Mouse (Mus musculus) midbrain, embryonic 16.5 days (tissue): ENCODE measurements around the gene 4930412O13Rik. TPM values are rescaled to one million over a fixed set of nuclear protein-coding genes. Genes with fewer than 3 reads are reported as not detected.

Experiments used
- ATAC-seq: fragments of 200-750 bp; cut with Nextera tagmentation; 2 replicates; pipeline ENCODE4 v1.8.0; 2017; ENCODE audit warnings: moderate TSS enrichment
- H3K27ac ChIP-seq: fragments of 300-500 bp; sonication (generic); 2 replicates; pipeline ENCODE4 v1.5.1; 2014; ENCODE audit warnings: mild to moderate bottlenecking, low read length, mixed read lengths
- H3K27me3 ChIP-seq: fragments of 300-500 bp; sonication (generic); 2 replicates; pipeline ENCODE4 v1.6.1; 2014; ENCODE audit warnings: low read depth, low read length, mixed read lengths; ENCODE audit not compliant: control insufficient read depth, insufficient read depth
- H3K36me3 ChIP-seq: fragments of 300-500 bp; sonication (generic); 2 replicates; pipeline ENCODE4 v1.6.1; 2014; ENCODE audit warnings: mild to moderate bottlenecking, low read length, moderate library complexity, mixed read lengths; ENCODE audit not compliant: control insufficient read depth, insufficient read depth
- H3K4me1 ChIP-seq: fragments of 300-500 bp; sonication (generic); 2 replicates; pipeline ENCODE4 v1.6.1; 2014; ENCODE audit warnings: mild to moderate bottlenecking, low read length, mixed read lengths; ENCODE audit not compliant: control insufficient read depth, insufficient read depth
- H3K4me2 ChIP-seq: fragments of 300-500 bp; sonication (generic); 2 replicates; pipeline ENCODE4 v1.6.1; 2014; ENCODE audit warnings: mild to moderate bottlenecking, low read length, mixed read lengths
- H3K4me3 ChIP-seq: fragments of 300-500 bp; sonication (generic); 2 replicates; pipeline ENCODE4 v1.5.1; 2014; ENCODE audit warnings: low read depth, mild to moderate bottlenecking, low read length, moderate library complexity, mixed read lengths
- H3K9ac ChIP-seq: fragments of 300-500 bp; sonication (generic); 2 replicates; pipeline ENCODE4 v1.6.1; 2014; ENCODE audit warnings: low read depth, low read length, mixed read lengths
- H3K9me3 ChIP-seq: fragments of 300-500 bp; sonication (generic); replicated peaks from 2 replicates; pipeline ENCODE4 v1.6.1; 2014; ENCODE audit warnings: mild to moderate bottlenecking, low read length, mixed read lengths; ENCODE audit not compliant: control insufficient read depth, poor library complexity, severe bottlenecking
- WGBS: fragments of 180-500 bp; shearing (Covaris S2); extraction: QIAGEN DNeasy Blood & Tissue Kit; methylation state at CpG from one replicate; pipeline ENCODE4 v1.1.7; 2014; 5-methylcytosine and 5-hydroxymethylcytosine counted together
- polyA plus RNA-seq: library from polyadenylated mRNA; unstranded; fragments of >200 nt; fragmentation: Nextera tagmentation; extraction: Ambion mirVana; gene quantifications from 2 replicates; pipeline ENCODE4 v1.2.1, GENCODE M21; 2015

4930412O13Rik gene
- polyA plus RNA-seq, 1 experiment from 2014 or later, result 1.6 TPM

- H3K4me2 ChIP-seq, result peak overlapping the region; percentile 68
- H3K9ac ChIP-seq, result peak overlapping the region; percentile 61
- no peaks in the 10 kb centered on the region for H3K36me3 ChIP-seq
- peaks cover 22% of the 10 kb centered on the region for H3K27me3 ChIP-seq
- WGBS, result under 1% methylated on average over 26 of the region's 27 CpGs
- peaks cover 9% of the 10 kb centered on the region; the same call in 1 of the 2 replicates for H3K4me1 ChIP-seq
- no peaks in the 10 kb centered on the region for H3K9me3 ChIP-seq
- H3K27ac ChIP-seq, result peak overlapping the region; percentile 85
- no peak for ATAC-seq
- H3K4me3 ChIP-seq, result peak overlapping the region; percentile 47
Observed at GRCm38 (mm10) chr2:9883803-9884532, 2.9 kb downstream of the 4930412O13Rik start.

DNA sequence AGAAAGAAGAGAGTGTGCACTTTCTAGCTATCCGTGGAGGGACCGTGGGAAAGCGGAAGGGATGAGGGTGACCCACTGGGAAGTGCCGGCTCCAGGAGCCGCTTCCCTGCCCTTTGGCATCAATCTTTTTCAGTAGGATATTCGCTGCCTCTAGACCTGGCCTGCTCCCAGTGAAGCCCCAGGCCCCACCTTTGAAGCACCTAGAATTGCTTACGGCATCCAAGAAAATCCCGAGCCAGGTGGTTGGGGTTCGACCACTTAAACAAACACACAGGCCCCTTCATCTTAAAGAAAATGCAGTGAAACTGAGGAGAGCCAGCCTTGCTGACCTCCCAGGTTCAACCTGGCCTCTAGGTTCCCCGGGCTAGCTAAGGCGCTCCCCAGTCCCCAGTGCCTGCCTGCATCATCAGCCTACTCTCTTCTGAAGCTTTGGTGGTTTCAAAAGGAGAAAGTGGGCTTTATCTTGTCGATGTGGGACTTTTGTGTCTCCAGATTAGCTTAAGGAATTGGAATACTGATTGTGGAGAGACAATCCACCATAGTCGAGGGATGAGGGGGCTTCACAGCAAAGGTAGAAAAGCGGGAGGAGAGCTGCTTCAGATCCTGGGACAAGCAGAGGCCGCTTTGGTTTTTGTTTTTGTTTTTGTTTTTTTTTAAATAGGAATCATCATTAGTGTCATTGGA, 3.6 kb downstream of the 4930412O13Rik start:
- Histone ChIP-seq H3K27ac (peak overlapping the region; percentile 85), H3K4me3 (peak overlapping the region; percentile 47), H3K4me2 (peak overlapping the region; percentile 68), H3K9me3 (no peaks in the 10 kb centered on the region), H3K27me3 (peaks cover 25% of the 10 kb centered on the region), H3K9ac (peak overlapping the region; percentile 53), H3K36me3 (no peaks in the 10 kb centered on the region), H3K4me1 (peaks cover 9% of the 10 kb centered on the region)
- WGBS, result 2% methylated on average over 15 of the region's 15 CpGs
- ATAC-seq, result no peak

DNA sequence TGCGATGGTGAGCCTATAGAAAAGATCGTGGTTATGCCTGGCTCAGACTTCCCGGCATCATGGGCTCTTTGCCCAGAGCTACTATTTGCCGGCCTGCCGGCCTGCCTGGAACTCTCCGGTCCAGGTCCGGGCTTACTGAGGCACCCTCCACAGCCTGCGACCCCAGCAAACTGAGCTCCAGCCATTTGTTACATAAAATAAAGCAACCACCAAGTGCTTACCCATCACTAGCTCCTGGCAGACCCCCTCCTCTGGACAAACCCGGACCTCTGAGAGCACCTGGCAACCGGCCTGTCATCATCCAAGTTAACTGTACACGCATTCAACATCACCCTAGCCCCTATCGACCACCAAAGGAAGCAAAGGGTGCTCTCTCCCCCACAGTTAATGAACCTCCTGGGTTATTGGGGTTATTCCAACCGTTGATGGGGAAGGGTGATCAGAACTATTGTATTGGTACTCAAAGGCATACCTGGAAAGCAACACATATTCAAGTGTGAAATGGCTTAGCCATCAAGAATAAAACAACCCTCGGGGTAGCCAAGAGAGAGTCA, 4.2 kb downstream of the 4930412O13Rik start:
- Histone ChIP-seq H3K4me2 (peak overlapping the region; percentile 68), H3K9me3 (no peaks in the 10 kb centered on the region), H3K4me1 (peaks cover 8% of the 10 kb centered on the region), H3K27me3 (peaks cover 30% of the 10 kb centered on the region), H3K27ac (peak overlapping the region; percentile 85), H3K9ac (peak overlapping the region; percentile 53), H3K36me3 (no peaks in the 10 kb centered on the region), H3K4me3 (peak overlapping the region; percentile 47)
- no peak for ATAC-seq
- WGBS, result 1% methylated on average over 14 of the region's 14 CpGs

GRCm38 (mm10) chr2:9886031-9886430, 5.0 kb downstream of the 4930412O13Rik start:
- 3% methylated on average over 3 of the region's 3 CpGs for WGBS
- H3K27ac ChIP-seq, result peak overlapping the region; percentile 85
- H3K27me3 ChIP-seq, result peaks cover 33% of the 10 kb centered on the region
- peak overlapping the region; percentile 68 for H3K4me2 ChIP-seq
- ATAC-seq, result no peak
- peak overlapping the region; percentile 53 for H3K9ac ChIP-seq
- H3K9me3 ChIP-seq, result no peaks in the 10 kb centered on the region
- peaks cover 8% of the 10 kb centered on the region for H3K4me1 ChIP-seq
- no peaks in the 10 kb centered on the region for H3K36me3 ChIP-seq
- H3K4me3 ChIP-seq, result peak overlapping the region; percentile 47

- Histone ChIP-seq H3K36me3 (no peaks in the 10 kb centered on the region), H3K4me1 (peaks cover 8% of the 10 kb centered on the region), H3K4me2 (peak overlapping the region; percentile 68), H3K9ac (peak overlapping the region; percentile 57), H3K9me3 (no peaks in the 10 kb centered on the region), H3K27me3 (peaks cover 35% of the 10 kb centered on the region), H3K27ac (peak overlapping the region; percentile 85), H3K4me3 (peak overlapping the region; percentile 47)
- 3% methylated on average over 7 of the region's 7 CpGs for WGBS
- no peak for ATAC-seq
Observed at GRCm38 (mm10) chr2:9886921-9887610, 6.0 kb downstream of the 4930412O13Rik start.

DNA sequence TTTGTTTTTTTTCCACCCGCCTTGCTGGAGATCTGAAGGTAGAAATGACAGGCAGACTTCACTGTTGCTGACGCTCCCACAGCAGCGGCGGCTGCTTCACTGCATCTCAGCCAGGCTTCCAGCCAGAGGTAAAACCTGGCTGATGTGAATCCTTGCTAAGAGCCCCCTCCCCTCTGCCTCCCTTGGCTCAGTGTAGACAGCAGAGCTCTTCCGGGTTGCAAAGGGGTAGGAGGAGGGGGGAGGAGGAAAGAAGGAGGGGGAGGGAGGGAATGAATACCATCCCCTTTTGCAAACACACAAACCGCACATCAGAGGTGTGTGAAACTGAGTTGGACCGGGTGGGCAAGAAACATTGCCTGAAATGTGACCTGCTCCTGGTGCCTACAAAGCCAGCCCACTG, 6.6 kb downstream of the 4930412O13Rik start:
- WGBS, result under 1% methylated on average over 7 of the region's 7 CpGs
- Histone ChIP-seq H3K4me3 (peak overlapping the region; percentile 47), H3K36me3 (no peaks in the 10 kb centered on the region), H3K4me2 (peak overlapping the region; percentile 68), H3K9me3 (no peaks in the 10 kb centered on the region), H3K27ac (peak overlapping the region; percentile 85), H3K9ac (peak overlapping the region; percentile 57), H3K4me1 (peaks cover 5% of the 10 kb centered on the region), H3K27me3 (peaks cover 35% of the 10 kb centered on the region)
- peak; percentile 46; the same call in 1 of the 2 replicates for ATAC-seq

GRCm38 (mm10) chr2:9888913-9889650, 8.0 kb downstream of the 4930412O13Rik start, which contains the start of gene 9230102O04Rik:
Gene 9230102O04Rik, minus strand, starts transcription at chr2:9889540.
- Histone ChIP-seq H3K36me3 (no peaks in the 10 kb centered on the region), H3K9ac (peak within 1 kb of the TSS; percentile 22; the same call in 1 of the 2 replicates), H3K4me3 (peak within 1 kb of the TSS; percentile 31), H3K4me1 (peaks cover 5% of the 10 kb centered on the region), H3K27ac (peak within 1 kb of the TSS; percentile 54), H3K27me3 (peaks cover 41% of the 10 kb centered on the region), H3K4me2 (peak within 1 kb of the TSS; percentile 46), H3K9me3 (no peaks in the 10 kb centered on the region)
- ATAC-seq, result peak; percentile 70
- WGBS, result under 1% methylated on average over 30 of the region's 30 CpGs

DNA sequence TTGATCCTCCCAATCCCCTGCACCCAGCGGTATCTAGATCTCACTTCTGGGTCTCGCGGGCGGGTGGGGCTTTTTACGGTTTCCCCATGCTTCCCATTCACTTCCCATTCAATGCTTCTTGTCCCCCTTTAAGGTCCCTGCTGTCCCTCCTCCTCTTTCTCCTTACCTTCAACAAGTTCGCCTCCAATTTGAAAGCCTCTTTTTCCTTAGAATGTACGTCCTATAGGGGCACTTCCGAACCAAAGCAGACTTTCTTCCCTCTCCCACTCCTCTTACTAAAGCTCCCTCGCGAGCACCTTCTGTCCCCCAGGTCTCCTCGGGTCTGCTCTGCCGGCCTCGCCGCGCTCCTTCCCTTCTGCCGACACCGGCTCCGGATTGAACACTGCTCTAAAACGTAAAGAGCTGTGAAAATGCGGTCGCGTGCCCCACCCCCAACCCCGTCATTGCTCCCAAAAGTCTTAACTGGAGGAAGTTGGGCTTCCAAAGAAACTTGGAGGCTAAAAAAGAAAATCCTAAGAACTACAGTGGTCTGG, 8.7 kb downstream of the 4930412O13Rik start, which contains the start of gene Gata3:
TSS of gene Gata3 (minus strand) at position 384 of the 533 bp plus-strand sequence.
- Histone ChIP-seq H3K9ac (peak within 1 kb of the TSS; percentile 22; the same call in 1 of the 2 replicates), H3K4me2 (peak within 1 kb of the TSS; percentile 46), H3K27ac (peak within 1 kb of the TSS; percentile 54), H3K36me3 (no peaks in the 10 kb centered on the region), H3K27me3 (peaks cover 43% of the 10 kb centered on the region), H3K9me3 (no peaks in the 10 kb centered on the region), H3K4me3 (peak within 1 kb of the TSS; percentile 31), H3K4me1 (peaks cover 5% of the 10 kb centered on the region)
- no peak for ATAC-seq
- under 1% methylated on average over 23 of the region's 23 CpGs for WGBS
